Mouse (Mus musculus) cerebellum, adult 9-11 months (tissue): ENCODE measurements around the gene Arhgap24.

ENCODE experiments used
- DNase-seq: peaks from one replicate; pipeline ENCODE4 v3.0.0; 2022

Gene Arhgap24

GRCm38 (mm10) chr5:102750674-102751073, 269.5 kb downstream of the Arhgap24 start:
- DNase-seq = no peak

DNA sequence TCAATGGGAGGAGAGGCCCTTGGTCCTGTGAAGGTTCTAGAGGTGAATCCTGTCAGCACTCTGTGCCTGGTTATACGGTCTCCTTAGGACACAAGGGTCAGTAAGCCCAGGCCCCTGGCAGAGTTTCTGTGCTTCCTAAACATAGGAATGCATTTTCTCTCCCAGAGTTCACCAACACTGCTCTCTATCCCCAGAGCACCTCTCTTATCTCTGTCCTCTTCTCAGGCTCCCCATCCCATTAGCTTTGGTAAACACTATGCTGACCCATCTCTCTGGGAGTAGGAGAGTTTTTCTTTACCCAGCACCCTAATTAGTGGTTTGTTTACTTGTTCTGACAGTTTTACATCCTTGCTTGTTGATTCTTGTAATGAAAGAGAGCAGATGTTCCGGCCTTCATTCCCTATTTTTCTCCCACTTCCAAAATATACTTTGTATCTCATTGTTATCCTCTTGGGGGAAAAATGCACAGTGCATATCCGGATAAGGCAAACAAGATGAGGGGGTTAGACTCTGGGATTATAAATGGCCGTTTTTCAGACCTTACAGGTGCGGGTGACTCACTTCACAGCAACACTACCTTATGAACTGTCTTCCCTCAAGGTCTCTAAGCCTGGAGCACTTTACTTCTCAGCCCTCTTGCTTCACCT, 270.6 kb downstream of the Arhgap24 start:
- no peak for DNase-seq

DNA sequence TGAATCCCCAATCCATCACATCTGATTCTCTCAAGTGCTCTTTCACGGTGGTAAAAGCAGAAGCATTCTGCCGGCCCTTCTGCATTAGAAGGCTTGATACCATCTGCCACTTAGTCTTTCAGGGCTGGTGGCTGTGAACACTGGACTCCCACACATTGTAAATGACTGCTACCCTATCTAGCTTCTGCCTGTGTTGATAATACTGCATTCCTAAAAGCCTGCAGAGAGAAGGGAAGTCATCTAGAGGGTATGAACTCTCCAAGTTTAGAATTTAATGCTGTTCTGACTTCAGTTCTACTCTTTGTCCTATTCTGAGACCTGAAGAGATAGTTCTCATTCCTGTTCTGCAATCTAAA, 271.1 kb downstream of the Arhgap24 start:
- DNase-seq = no peak

- DNase-seq = no peak
These were observed 275.8 kb downstream of the Arhgap24 start for GRCm38 (mm10) chr5:102757040-102757439.

DNA sequence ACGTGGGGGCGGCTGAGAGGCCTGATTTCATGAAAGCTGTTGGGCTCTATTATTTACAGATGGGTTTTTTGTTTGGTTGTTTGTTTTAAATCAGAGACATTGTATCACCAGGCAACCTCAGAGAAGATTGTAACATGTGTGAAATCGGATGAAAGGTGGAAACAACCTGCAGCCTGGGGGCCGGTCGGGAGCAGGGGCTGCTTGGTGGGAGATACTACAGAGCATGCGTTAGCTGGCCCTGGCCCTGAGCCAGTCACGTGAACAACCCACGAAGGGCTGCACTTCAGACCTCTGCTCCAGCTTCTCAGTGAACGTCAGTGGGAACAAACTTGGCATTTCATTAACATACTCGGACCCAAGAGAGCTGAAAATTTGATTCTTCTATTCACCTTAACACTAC, 284.5 kb downstream of the Arhgap24 start:
- no peak for DNase-seq

DNA sequence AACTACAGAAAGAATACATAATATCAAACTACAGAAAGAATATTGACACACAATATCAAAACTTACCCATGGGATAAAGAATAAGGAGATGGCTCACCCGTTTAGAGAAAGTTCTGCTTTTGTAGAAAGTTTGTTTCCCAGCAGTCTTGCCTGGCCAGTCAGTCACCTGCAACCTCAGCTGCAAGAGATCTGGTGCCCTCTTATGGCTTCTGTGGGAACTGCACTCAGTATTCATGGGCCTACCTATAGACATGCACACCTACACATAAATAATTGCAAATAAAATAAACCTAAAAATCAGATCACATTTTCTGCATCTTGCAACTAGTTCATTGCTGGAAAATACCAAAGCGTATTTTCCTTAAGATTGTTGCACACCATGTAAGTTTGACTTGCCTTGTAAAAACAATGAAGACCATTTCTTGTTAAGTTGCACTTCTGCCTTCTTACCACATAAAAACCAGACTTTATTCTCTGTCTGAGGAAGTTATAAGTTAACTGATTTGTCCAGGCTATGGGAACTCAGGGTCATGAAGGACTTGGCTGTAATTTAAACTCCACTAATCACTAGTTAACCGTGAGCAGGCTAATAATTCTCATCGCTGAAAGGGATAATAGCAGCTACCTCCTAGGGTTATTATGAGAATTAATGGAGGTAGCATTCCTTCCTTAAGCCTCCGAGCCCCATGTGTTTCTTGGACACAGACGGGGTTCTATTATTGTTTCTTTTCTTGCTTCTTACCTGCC, 285.3 kb downstream of the Arhgap24 start:
- DNase-seq = no peak

GRCm38 (mm10) chr5:102767058-102767444, 285.9 kb downstream of the Arhgap24 start:
- no peak for DNase-seq

DNA sequence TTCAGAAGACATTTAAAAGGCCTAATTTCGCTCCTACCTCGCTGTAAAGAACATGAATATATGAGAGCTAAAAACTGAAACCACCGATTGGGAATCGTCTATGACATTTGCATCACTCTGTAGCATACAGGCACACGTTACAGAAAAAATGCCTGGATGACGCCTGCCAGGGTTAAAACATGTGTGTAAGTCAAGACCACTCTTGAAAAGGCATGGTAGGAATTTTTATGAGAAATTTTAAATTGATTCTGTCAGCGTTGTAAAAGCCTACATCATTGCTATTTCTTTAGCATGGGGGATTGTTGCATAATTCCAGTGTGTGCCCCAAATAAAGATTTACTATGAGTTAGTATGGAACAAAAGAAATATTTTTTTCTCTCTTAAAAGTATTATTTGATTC, 286.6 kb downstream of the Arhgap24 start:
- no peak for DNase-seq

GRCm38 (mm10) chr5:102768385-102769080, 287.3 kb downstream of the Arhgap24 start:
- no peak for DNase-seq

- no peak for DNase-seq
These were observed 289.4 kb downstream of the Arhgap24 start for GRCm38 (mm10) chr5:102770611-102771010.

DNA sequence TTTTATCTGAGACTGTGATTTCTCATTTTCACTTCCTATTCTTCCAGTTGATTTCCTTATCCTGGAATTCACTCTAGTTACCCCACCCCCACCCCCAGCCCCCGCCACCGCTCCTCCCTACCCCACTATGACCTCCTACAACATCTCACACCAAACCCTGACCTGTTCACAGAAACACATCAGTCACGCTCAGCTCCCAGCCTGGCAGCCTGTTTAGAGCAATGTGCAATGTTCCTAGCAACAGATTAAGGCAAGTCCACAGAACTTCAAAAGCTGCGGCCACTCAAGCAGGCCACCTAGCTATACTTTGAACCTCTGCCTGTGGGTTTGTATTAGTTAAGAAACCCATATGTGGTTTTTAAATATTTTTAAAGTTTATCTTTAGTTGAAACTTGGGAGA, 293.3 kb downstream of the Arhgap24 start:
- DNase-seq = no peak

DNA sequence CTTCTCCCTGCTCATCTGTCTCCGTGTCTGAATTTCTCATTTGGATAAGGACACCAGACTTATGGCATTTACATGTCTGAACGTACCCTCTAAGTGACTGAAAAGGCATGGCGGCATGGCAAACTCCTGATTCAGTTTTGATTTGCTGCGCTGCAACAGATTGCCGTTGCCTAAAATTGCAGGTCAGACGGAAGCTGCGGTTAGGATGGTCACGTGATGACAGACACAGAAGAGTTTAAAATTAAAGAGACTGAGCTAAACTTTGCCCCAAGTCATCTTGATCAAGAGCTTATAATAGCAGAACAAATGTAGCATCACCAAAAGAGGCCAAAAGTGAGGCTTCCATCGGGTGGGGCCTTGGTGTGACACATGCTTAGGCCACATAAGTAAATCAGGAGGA, 296.1 kb downstream of the Arhgap24 start:
- no peak for DNase-seq

GRCm38 (mm10) chr5:102777852-102778251, 296.7 kb downstream of the Arhgap24 start:
- no peak for DNase-seq

GRCm38 (mm10) chr5:102778253-102778652, 297.1 kb downstream of the Arhgap24 start:
- DNase-seq = no peak

DNA sequence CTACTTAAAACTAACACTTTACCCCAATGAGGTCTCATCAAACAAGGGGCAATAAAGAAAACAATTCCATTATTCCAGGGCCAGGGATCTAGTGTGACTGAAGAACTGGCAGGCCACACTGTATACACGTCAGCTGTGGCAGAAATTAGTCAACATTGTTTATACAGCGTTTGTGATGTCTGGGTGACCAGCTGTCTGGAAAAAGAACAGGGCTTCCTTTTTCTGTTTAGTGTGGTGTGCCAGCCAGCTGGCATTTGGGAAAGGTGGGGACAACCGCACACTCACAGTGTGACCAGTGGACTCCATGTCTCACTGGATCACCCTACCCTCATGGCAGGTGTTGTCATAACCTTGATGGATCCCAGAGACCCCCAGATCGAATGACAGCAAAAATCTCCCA, 302.4 kb downstream of the Arhgap24 start:
- peak; percentile 3 for DNase-seq

GRCm38 (mm10) chr5:102786123-102786522, 304.9 kb downstream of the Arhgap24 start:
- DNase-seq = no peak

GRCm38 (mm10) chr5:102788437-102788836, 307.2 kb downstream of the Arhgap24 start:
- no peak for DNase-seq

DNA sequence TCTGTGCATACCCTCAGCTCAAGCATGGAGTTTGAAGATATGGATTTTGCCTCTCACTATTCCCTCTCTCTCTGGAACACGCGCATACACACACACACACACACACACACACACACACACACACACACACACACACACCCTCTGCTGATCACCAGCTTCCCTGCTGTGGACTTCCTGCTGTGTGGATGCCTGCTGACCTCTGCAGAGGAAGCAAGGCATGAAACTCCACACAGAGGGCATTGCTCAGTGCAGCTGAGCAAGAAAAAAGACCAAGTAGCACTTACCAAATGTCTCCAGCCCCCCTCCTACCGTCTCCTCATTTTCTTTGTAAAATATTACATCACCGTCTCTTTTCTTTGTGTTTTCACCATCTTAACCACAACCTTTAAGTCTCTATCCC, 310.1 kb downstream of the Arhgap24 start:
- DNase-seq = no peak

DNA sequence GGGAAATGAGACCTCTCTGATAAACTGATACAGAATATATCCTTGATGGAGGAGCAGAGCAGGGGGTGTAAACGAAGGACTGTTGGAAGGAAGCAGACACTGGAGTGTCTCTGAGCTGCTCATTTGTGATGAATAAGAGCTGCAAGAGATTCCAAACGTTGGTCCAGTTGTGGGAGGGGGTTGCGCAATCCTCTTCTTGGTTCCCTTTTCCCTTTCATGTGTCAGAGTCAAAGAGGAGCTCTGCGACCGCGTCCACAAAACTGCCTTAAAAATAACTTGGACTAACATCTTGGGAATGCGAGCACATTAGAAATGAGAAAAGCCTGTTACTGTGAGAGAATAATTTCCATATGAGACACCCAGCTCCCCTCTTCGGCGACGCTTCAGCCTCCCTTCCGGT, 312.3 kb downstream of the Arhgap24 start:
- DNase-seq = no peak

DNA sequence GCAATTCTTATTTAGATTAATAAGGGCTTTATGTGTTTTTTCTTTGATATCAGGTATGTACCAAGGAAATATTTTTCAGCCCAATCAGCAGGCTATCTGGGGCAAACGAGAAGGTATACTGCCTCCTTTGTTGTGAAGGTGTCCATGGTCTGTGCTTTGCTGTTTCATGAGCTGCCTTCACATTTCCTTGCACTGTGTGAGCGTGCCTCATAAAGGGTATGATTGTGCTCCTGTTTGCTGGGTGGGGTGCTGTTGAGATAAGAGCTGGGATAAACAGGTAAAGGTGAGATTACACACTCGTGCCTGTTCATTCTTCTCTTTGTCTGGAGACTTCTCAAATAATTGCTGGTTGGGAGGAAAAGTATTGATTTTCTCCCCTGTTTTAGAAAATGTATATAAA, 320.3 kb downstream of the Arhgap24 start:
- DNase-seq = no peak

GRCm38 (mm10) chr5:102802833-102803232, 321.6 kb downstream of the Arhgap24 start:
- no peak for DNase-seq

- DNase-seq = no peak
These were observed 322.5 kb downstream of the Arhgap24 start for GRCm38 (mm10) chr5:102803675-102804074.

DNA sequence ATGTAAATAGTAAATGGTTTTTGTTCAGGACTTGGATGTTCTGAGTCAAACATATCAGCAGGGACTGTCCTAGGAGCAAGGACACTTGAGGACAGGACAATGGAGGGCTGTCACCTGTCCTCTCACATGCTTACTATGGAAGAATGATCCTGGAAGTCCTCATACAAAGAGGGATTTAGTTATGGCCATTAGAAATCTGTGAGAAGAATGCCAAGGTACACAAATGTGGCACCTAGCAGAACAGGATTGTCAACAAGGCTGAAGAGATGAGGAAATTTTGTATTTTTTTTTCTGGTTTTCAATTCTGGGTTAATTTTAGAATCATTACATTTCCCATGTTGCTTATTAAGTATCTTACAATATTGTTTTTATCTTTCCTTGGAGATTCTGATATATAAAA, 326.3 kb downstream of the Arhgap24 start:
- no peak for DNase-seq

DNA sequence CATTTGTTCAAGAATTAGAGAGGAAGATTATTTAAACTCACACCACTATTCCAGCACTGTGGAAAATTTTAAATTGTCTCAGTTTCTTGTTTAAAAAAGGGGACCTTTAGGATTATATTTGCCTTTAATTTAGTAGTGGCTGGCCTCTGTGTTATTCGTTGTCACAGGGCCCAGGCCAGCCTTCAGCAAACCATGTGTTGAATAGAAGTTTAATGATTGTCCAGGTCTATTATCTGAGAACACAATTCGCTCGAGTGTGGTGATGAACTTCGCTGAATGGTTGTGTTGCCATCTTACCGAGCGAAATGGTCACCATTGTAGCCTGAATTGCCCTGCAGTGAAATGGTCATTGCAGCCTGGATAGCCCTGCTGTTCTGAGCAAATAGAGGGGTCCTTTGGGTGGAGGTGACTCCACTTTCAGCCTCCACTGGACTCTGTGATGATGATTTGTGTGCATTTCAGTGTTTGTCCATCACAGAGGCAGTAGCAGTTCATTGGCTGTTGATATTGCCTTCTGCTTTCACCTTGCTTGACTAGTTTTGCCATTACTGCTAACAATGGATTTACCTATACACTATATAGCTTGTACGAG, 329.3 kb downstream of the Arhgap24 start:
- no peak for DNase-seq
